Mouse (Mus musculus) lung, adult 2 months (tissue): ENCODE data around the gene Dnaja3. TPM values are rescaled to one million over a fixed set of nuclear protein-coding genes. Genes with fewer than 3 reads are reported as not detected.
A peak's percentile ranks its signal among the peaks of the same experiment; 100 is the strongest.

Source experiments
- DNase-seq: peaks from one replicate; pipeline ENCODE4 v3.0.0; 2022
- H3K4me1 ChIP-seq: fragments of 200-500 bp; 2 replicates; pipeline ENCODE4 v1.6.1; 2011; ENCODE audit warnings: low read length; ENCODE audit not compliant: control insufficient read depth, insufficient read depth
- H3K4me3 ChIP-seq: fragments of 200-500 bp; replicated peaks from 2 replicates; pipeline ENCODE3; 2011; ENCODE audit warnings: low read depth, mild to moderate bottlenecking, control low read depth, low read length; ENCODE audit errors: extremely low read depth
- CTCF ChIP-seq: fragments of 200-500 bp; IDR thresholded peaks from 2 replicates; pipeline ENCODE4 v1.5.1; 2011; ENCODE audit warnings: mild to moderate bottlenecking, low read length, control low read depth; ENCODE audit not compliant: insufficient read depth
- POLR2A ChIP-seq: fragments of 200-500 bp; IDR thresholded peaks from 2 replicates; pipeline ENCODE4 v1.6.1; 2011; ENCODE audit warnings: low read depth, mild to moderate bottlenecking, control low read depth, low read length, borderline replicate concordance; ENCODE audit errors: extremely low read depth
- WGBS: fragments of 180-500 bp; shearing (Covaris S2); methylation state at CpG from one replicate; pipeline ENCODE4 v1.1.7; 2018; 5-methylcytosine and 5-hydroxymethylcytosine counted together
- polyA plus RNA-seq: library from polyadenylated mRNA; depleted of rRNA; stranded (reverse); fragments of >200 nt; gene quantifications from 2 replicates; pipeline ENCODE4 v1.2.3, GENCODE M21; 2012

Gene Dnaja3
- polyA plus RNA-seq, 1 experiment, result 21.2 TPM

GRCm38 (mm10) chr16:4597296-4597695 lies 42.5 kb upstream of the Dnaja3 start:
- TF ChIP-seq POLR2A (no peak), CTCF (no peak)
- DNase-seq, result peak; percentile 22
- Histone ChIP-seq H3K4me1 (peaks cover 24% of the 10 kb centered on the region), H3K4me3 (no peak overlapping the region)
- 52% methylated on average over 7 of the region's 7 CpGs for WGBS

GRCm38 (mm10) chr16:4598041-4598440 lies 41.7 kb upstream of the Dnaja3 start:
- Histone ChIP-seq H3K4me1 (peaks cover 26% of the 10 kb centered on the region), H3K4me3 (no peak overlapping the region)
- WGBS, result 69% methylated on average over 5 of the region's 5 CpGs
- TF ChIP-seq POLR2A, result no peak
- TF ChIP-seq CTCF, result no peak
- peak; percentile 3 for DNase-seq

- H3K4me1 ChIP-seq, result peaks cover 25% of the 10 kb centered on the region
- peak; percentile 3 for DNase-seq
- 34% methylated on average over 6 of the region's 6 CpGs for WGBS
- no peak overlapping the region for H3K4me3 ChIP-seq
- TF ChIP-seq CTCF (no peak), POLR2A (no peak)
Measured at GRCm38 (mm10) chr16:4598891-4599543, 40.8 kb upstream of the Dnaja3 start.

- no peak for DNase-seq
- TF ChIP-seq CTCF, result no peak
- no peak for TF ChIP-seq POLR2A
- 78% methylated on average over 3 of the region's 3 CpGs for WGBS
- no peak overlapping the region for H3K4me3 ChIP-seq
- peaks cover 30% of the 10 kb centered on the region for H3K4me1 ChIP-seq
Measured at GRCm38 (mm10) chr16:4599616-4600015, 40.2 kb upstream of the Dnaja3 start.

GRCm38 (mm10) chr16:4600701-4601310 lies 39.0 kb upstream of the Dnaja3 start:
- 68% methylated on average over 9 of the region's 9 CpGs for WGBS
- Histone ChIP-seq H3K4me3 (no peak overlapping the region), H3K4me1 (peaks cover 38% of the 10 kb centered on the region)
- peak; percentile 4 for DNase-seq
- TF ChIP-seq CTCF (no peak), POLR2A (no peak)

- TF ChIP-seq POLR2A (no peak), CTCF (no peak)
- Histone ChIP-seq H3K4me1 (peaks cover 46% of the 10 kb centered on the region), H3K4me3 (no peak overlapping the region)
- DNase-seq, result peak; percentile 8
- 21% methylated on average over 3 of the region's 3 CpGs for WGBS
Measured at GRCm38 (mm10) chr16:4602189-4602588, 37.6 kb upstream of the Dnaja3 start.

GRCm38 (mm10) chr16:4602766-4603452 lies 36.9 kb upstream of the Dnaja3 start:
- TF ChIP-seq CTCF (no peak), POLR2A (no peak)
- DNase-seq, result no peak
- H3K4me3 ChIP-seq, result no peak overlapping the region
- peaks cover 48% of the 10 kb centered on the region for H3K4me1 ChIP-seq
- 26% methylated on average over 7 of the region's 7 CpGs for WGBS

- no peak for TF ChIP-seq CTCF
- no peak for TF ChIP-seq POLR2A
- DNase-seq, result no peak
- peaks cover 48% of the 10 kb centered on the region for H3K4me1 ChIP-seq
- no peak overlapping the region for H3K4me3 ChIP-seq
- 59% methylated on average over 1 of the region's 1 CpGs for WGBS
Measured at GRCm38 (mm10) chr16:4603453-4603837, 36.3 kb upstream of the Dnaja3 start.

GRCm38 (mm10) chr16:4604293-4604837 lies 35.4 kb upstream of the Dnaja3 start:
- 46% methylated on average over 11 of the region's 11 CpGs for WGBS
- TF ChIP-seq CTCF (no peak), POLR2A (no peak)
- DNase-seq, result peak; percentile 4
- Histone ChIP-seq H3K4me1 (peaks cover 48% of the 10 kb centered on the region), H3K4me3 (no peak overlapping the region)
